Mouse (Mus musculus) lung, postnatal 4 days (tissue): ENCODE results near the gene Slc16a8.
A peak's percentile ranks its signal among the peaks of the same experiment; 100 is the strongest.

ENCODE experiments used
- DNase-seq, 2 experiments: peaks; one replicate each; pipeline ENCODE4 v3.0.0; 2021

Slc16a8 gene

DNA sequence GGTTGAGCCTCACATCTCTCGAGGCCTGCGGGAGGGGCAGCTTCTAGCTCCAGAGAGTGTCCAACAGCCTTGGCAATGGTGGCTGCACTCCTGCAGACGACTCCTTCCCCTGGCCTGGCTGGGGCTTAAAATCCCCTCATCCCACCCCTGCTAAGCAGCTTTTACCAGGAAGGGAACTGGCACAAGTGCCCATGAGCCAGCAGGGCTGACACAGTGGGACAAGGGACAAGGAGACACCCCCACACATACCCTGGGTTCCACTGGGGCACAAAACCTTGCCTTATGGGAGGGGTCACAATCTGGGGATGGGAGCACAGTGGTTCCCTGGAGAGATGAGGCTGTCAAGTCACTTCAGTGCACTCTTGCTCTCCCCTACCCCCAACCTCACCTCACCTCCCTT lies at the start of gene Slc16a8:
Gene Slc16a8 (minus strand): TSS at position 101 of the 400 bp plus-strand sequence.
- DNase-seq: no peak

DNA sequence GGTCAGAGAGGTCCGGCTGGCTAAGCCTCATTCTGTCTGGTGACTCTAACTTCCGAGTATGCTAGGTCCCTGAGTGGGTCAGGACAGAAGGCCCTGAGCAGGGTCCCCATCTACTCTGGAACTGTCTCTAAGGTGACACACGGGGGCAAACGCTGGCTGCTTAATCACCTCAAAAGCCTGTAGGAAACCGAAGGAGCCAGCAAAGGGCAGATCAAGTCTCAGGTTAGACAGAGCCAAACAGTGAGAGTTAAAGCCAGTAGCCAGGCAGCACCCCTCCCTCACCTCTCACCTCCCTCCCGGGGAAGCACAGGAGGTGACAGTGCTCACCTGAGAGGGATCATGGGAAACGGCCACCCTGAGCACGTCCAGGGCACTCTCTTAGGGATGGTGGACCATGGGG lies 49.2 kb upstream of the Slc16a8 start:
- DNase-seq: peak; percentile 25 to 55

DNA sequence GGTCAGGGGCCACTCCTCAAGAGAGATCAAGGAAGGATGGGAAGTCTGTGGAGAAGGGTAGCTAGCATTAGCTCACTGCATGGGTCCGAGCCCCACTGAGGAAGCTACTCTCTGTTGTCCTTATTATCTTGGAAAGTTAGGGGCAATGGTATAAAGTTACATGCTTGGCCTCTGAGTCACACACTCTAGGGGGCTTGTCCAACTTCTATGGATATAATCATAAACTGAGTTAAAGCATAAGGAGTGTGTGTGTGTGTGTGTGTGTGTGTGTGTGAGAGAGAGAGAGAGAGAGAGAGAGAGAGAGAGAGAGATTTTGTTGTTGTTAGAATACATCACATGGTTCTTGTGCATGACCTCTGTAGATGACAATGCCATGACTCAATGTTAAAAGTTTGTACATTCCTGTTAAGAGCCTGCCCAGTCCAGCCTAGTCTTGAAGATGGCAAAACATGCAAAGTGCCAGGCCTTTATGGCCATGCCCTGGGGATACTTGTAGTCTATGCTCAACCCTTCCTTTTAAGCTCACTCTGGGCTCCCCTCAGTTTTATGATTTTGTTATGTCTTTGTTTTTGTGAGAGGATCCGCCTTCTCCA lies 45.1 kb upstream of the Slc16a8 start:
- no peak for DNase-seq

DNA sequence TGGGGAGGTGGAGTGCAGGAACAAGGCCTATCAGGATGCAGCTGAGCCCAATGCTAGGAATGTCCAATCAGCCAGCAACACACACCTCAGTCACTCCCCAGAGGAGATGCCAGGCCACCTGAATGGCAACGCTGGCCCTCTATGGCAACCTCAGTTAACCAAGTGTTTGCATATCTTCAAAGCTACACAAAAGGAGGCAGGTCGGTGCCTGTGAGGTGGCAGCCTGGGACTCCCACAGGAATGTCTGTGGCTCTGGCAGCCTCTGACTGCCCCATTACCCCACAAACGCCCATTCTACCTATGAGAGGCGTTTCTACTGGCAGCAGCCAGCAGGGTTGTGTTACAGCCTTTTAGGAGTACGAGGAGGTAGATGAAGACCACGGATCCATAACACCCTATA lies 44.0 kb upstream of the Slc16a8 start:
- DNase-seq: peak in 1 of 2 experiments; percentile 47

DNA sequence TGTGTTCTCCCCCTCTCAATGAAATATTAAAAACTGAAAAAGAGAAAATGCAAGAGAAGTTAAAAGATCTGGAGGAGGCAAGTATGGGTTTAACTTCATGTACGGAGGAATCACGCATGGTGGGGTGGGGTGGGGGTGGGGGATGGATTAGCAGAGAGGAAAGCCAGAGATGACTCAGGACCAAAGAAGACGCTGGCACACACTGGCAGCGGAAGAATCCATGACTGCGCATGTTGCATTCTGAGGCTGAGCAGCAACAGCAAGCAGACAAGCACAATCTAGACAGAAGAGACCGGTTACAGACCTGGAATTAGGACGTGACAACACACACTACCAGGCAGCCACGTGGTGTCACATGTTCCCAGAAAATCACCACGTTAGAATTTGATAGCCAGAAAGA lies 38.2 kb upstream of the Slc16a8 start:
- DNase-seq: no peak

GRCm38 (mm10) chr15:79290340-79290739 lies 35.8 kb upstream of the Slc16a8 start:
- DNase-seq: no peak

DNA sequence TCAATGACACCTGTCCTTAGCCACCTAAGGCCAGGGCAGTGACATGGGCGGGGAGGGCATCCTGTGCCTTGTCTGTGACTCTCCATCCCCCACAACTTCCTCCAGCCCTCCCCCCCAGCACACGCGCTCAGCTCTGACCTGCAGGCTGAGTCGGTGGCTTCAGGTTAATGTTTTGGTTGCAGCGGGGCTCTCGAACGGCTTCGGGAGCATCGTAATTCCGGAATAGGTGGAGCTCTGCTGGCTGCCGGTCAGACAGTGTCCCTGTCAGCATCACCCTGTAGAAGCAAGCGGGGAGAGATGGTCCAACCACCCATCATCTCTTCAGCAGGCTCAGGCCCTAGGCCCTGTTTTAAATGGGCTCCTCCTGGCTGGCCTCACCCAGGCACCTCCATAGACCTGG lies 34.9 kb upstream of the Slc16a8 start:
- no peak for DNase-seq

- no peak for DNase-seq
These were observed 33.8 kb upstream of the Slc16a8 start for GRCm38 (mm10) chr15:79288387-79288786.

DNA sequence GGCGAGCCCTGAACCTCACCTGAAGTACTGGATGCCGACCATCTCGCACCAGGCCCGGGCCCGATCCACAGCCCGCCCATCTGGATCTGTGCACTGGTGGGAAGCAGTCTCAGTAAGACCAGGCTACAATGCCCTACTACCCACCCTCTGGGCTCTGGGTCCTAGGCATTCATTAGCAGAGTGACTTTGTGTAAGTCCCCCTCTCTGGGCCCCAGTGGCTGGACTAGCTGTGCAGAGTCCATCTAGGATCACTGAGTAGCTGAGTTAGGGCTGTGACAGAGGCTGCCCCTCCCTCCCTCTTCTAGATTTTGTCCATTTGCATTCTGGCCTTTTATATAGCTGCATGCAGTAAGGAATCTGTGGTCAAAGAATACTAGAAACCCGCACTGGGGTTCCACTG lies 32.5 kb upstream of the Slc16a8 start:
- no peak for DNase-seq

GRCm38 (mm10) chr15:79286141-79286540 lies 31.6 kb upstream of the Slc16a8 start:
- DNase-seq: no peak

DNA sequence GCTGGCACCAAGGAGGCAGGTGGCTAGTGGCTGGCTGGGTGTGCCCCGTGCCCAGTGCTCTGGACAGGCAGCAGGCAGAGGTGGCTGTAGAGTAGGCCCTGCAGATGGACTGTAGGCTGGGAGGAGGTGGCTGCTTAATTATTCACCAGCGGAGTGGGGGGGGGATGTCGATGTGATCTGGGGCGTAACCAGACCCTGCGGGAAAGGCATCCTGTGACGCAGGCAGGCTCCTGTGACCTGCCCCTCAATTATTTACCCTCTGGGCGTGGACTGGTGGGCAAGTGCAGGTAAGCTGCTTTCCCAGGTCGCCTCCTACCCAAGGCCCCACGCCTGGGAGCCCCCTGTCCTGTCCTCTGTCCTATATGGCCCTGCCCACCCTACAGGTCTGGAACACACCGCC lies 30.8 kb upstream of the Slc16a8 start, which contains the start of gene Baiap2l2:
Gene Baiap2l2 (minus strand): TSS at position 139 of the 400 bp plus-strand sequence.
- peak in 1 of 2 experiments; percentile 25 for DNase-seq

DNA sequence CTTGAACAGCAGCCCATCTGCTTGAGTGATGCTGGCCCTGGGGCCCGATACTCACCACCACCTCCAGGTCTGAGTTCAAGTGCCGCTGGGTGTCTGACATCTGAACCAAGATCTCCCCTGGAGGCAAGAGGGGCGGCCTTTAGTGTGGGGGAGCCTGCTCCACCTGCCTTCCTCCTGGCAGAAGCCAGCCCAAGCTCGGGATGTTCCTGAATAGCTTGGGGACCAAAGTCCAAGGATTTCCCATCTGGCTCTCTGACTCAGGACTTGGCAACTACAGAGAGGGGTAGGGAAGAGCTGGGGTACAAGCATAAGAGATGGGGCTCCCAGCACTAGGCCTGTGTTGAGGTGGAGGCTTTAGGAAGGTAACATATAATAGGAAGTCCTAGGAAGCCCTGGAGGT lies 28.8 kb upstream of the Slc16a8 start:
- no peak for DNase-seq

- DNase-seq: no peak
These were observed 27.9 kb upstream of the Slc16a8 start for GRCm38 (mm10) chr15:79282434-79282833.

DNA sequence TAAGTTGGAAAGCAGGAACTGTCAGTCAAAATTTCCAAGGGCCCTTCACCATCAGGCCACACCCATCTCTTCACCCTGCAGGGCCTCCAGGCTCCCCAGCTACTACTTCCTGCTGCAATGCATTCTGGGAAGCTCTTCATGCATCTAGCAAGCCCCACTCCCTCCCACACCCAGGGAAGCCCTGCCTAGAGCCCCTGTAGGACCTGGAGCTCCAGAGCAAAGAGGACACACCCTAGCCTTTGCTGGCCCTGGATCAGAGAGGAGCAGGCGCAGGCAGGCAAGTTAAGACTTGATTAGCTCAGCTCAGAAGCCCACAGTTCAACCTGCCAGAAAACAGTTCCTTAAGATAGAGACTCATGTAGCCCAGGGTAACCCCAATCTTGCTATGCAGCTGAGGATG lies 26.8 kb upstream of the Slc16a8 start:
- peak; percentile 73 to 82 for DNase-seq

DNA sequence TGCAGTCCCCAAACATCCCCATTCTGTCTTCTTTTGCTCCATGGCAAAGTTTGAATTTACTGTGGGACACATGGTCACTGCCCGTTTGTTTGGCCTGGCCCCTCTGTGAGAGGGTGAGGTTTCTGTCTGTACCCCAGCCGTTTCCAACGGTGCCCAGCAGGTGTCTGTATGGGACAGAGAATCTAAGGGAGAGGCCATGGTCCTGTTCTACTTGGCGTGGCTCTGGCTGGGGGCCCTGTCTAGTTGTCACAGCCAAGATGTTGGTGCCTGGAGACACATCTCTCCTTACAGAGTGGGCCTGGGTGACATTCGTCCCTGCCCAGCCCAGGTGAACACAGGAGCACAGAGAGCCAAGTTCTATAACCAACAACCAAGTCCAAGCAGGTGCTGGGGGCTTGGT lies 26.3 kb upstream of the Slc16a8 start:
- peak; percentile 62 to 66 for DNase-seq

GRCm38 (mm10) chr15:79280209-79280608 lies 25.6 kb upstream of the Slc16a8 start:
- peak in 1 of 2 experiments; percentile 57 for DNase-seq

DNA sequence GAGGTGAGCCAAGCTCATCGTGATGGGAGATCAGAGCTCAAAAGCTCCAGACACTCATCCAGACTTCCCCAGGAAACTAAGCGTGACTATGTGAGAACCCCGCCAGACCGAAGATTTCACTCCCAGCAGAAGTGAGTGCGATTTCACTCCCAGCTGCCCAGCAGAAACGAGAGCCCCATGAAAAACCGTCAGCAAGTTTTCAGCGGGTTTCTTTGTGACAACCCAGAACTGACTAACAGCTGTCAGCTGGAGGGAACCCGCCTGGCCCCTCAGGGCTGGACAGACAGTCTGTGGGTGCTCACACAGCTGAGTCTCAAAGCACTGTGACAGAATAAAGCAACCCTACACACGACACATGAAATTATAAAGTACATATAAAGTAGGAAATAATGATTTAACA lies 23.2 kb upstream of the Slc16a8 start:
- DNase-seq: peak in 1 of 2 experiments; percentile 48

GRCm38 (mm10) chr15:79273020-79273419 lies 18.5 kb upstream of the Slc16a8 start:
- no peak for DNase-seq

DNA sequence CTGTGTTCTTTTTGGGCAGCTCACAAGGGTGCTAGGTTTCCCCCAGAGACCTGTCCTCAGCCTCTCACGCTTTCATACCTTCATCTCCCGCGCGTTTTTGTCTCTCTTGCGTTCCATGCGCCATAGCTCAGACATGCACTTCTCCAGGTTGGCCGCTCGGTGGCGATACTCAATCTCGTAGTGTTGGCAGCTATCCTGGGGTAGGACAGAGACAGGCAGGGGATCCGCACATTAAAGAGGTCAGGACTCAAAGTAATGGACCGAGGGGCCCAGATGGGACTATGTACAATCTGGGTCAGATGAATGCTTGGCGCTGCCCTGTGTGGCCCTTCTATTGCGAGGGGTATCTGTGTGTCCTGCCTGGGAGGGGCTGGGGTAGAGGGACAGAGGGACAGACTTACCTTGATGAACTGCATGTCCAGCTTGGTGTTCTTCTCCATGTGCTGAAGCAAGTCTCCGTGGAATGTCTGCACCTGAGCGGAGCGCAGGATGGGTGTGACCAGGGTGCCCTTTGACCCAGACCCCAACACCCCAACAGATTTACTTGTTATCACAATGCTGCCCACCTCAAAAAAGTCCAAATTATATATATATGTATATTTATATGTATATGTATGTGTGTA lies 16.7 kb upstream of the Slc16a8 start:
- DNase-seq: peak in 1 of 2 experiments; percentile 74

DNA sequence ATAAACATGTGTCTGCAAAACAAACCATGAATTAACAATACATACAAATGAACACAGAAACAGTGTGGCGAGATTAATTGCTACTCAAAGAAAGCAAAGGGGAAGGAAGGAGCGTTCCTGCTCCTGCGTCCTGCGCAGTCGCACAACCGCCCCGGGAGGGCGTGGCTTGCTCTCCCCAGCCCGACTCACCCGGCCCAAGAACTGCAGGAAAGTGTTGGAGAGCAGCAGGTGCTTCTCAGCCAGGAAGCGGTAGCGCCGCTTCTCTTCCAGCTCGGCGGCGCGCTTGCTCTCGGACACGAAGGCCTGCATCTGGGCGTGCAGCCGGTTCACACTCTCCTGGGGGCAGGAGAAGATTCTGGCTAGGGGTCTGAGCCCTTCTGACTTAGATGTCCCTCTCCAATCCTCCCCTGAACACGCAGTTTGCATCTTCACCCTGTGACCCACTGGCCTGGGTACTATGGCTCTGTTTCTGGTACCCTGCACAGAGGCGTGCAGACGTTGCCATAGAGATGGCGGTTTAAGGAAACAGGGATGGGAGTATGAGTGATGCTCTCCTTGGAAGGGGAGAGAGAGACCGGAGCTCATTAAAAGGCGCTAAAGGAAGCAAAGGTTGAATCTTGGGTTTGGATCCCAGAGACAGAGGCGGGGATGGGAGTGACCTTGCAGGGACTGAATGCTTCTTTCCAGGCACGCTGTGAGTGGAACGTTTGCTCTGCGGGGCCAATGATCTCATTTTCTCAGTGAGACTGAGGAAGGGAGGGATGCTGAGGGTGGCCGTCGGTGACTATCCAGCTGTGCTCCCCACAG lies 16.0 kb upstream of the Slc16a8 start:
- DNase-seq: peak; percentile 86 to 87

DNA sequence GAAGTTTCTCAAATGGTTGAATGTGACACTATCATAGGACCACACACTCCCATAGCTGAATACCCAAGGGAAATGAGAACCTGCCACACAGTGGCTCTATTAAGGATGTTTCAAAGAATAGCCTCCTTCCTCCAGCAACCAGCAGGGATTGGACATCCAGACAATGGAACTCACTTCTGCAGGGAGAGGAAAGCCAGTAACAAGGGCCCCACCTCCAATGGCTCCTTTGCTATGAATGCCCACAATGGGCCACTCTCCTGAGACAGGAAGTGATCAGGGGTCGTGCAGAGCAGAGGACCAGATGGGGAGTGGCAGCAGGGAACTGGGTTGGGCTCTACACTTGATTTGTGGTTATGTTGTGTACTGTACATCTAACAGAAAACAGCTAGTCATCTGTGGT lies 14.0 kb upstream of the Slc16a8 start:
- no peak for DNase-seq

- no peak for DNase-seq
These were observed 10.8 kb upstream of the Slc16a8 start for GRCm38 (mm10) chr15:79265384-79265783.

- no peak for DNase-seq
These were observed 9.2 kb upstream of the Slc16a8 start for GRCm38 (mm10) chr15:79263726-79264125.

DNA sequence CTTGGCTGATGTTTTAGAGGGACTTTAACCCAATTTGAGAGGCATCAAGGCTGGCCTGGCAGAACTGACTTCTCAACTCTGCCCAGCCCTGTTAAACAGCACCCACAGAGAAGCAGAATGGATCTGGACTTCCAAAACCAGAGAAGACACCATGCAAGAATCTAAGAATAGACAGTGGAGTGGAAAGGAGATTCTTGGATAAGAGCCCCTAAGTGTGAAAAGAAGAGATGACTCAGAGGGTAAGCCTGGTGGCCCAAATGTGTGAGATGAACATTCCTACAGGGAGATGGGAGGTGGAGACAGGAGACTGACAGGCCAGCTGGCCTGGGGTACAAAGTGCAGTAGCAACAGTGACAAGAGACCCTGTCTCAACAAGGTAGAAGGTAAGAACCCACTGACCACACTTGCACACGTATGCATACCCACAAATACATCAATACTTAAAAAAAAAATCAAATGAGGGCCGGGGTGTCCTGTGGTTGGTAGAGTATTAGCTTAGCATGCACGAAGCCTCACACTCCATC lies 8.3 kb upstream of the Slc16a8 start:
- no peak for DNase-seq
